Mouse (Mus musculus) embryonic facial prominence, embryonic 12.5 days (tissue): ENCODE results near the gene Celf5. TPM values are rescaled to one million over a fixed set of nuclear protein-coding genes. Genes with fewer than 3 reads are reported as not detected.

Source experiments
- ATAC-seq: fragments of 200-750 bp; cut with Nextera tagmentation; 2 replicates; pipeline ENCODE4 v1.8.0; 2017; ENCODE audit not compliant: insufficient number of reproducible peaks, insufficient read depth, low FRiP score, low TSS enrichment
- H3K27ac ChIP-seq: fragments of 300-500 bp; sonication (generic); 2 replicates; pipeline ENCODE4 v1.5.1; 2016; ENCODE audit warnings: mild to moderate bottlenecking
- H3K27me3 ChIP-seq: fragments of 300-500 bp; sonication (generic); 2 replicates; pipeline ENCODE4 v1.6.1; 2016; ENCODE audit warnings: mild to moderate bottlenecking, moderate library complexity
- H3K36me3 ChIP-seq: fragments of 300-500 bp; sonication (generic); 2 replicates; pipeline ENCODE4 v1.6.1; 2016; ENCODE audit warnings: mild to moderate bottlenecking
- H3K4me1 ChIP-seq: fragments of 300-500 bp; sonication (generic); 2 replicates; pipeline ENCODE4 v1.6.1; 2016
- H3K4me2 ChIP-seq: fragments of 300-500 bp; sonication (generic); replicated peaks from 2 replicates; pipeline ENCODE4 v1.6.1; 2016; ENCODE audit warnings: mild to moderate bottlenecking, moderate library complexity
- H3K4me3 ChIP-seq: fragments of 300-500 bp; sonication (generic); 2 replicates; pipeline ENCODE4 v1.5.1; 2016; ENCODE audit warnings: mild to moderate bottlenecking
- H3K9ac ChIP-seq: fragments of 300-500 bp; sonication (generic); 2 replicates; pipeline ENCODE4 v1.6.1; 2016; ENCODE audit warnings: mild to moderate bottlenecking, moderate library complexity
- H3K9me3 ChIP-seq: fragments of 300-500 bp; sonication (generic); 2 replicates; pipeline ENCODE4 v1.6.1; 2016; ENCODE audit warnings: mild to moderate bottlenecking, moderate library complexity
- WGBS: fragments of 180-500 bp; shearing (Covaris S2); methylation state at CpG from one replicate; pipeline ENCODE4 v1.1.7; 2016; 5-methylcytosine and 5-hydroxymethylcytosine counted together
- polyA plus RNA-seq: library from polyadenylated mRNA; unstranded; fragments of >200 nt; fragmentation: Nextera tagmentation; extraction: Ambion mirVana; gene quantifications from 2 replicates; pipeline ENCODE4 v1.2.1, GENCODE M21; 2016

Celf5 gene
- polyA plus RNA-seq, 1 experiment from 2014 or later, result 2.7 TPM

GRCm38 (mm10) chr10:81422191-81422590 lies 60.3 kb downstream of the Celf5 start:
- 71% methylated on average over 6 of the region's 6 CpGs for WGBS
- no peaks in the 10 kb centered on the region for H3K9me3 ChIP-seq
- no peak overlapping the region for H3K9ac ChIP-seq
- peaks cover 46% of the 10 kb centered on the region for H3K4me1 ChIP-seq
- H3K4me3 ChIP-seq, result no peak overlapping the region
- no peak overlapping the region for H3K4me2 ChIP-seq
- peaks cover 33% of the 10 kb centered on the region for H3K27me3 ChIP-seq
- H3K27ac ChIP-seq, result no peak overlapping the region
- ATAC-seq, result no peak
- H3K36me3 ChIP-seq, result 0 out of 2 replicates have a peak, but pooled peaks cover 12% of the 10 kb centered on the region

GRCm38 (mm10) chr10:81421797-81422100 lies 60.8 kb downstream of the Celf5 start:
- Histone ChIP-seq H3K4me3 (no peak overlapping the region), H3K27ac (no peak overlapping the region), H3K27me3 (peaks cover 29% of the 10 kb centered on the region), H3K4me1 (peaks cover 46% of the 10 kb centered on the region), H3K9me3 (no peaks in the 10 kb centered on the region), H3K4me2 (no peak overlapping the region), H3K36me3 (0 out of 2 replicates have a peak, but pooled peaks cover 12% of the 10 kb centered on the region), H3K9ac (no peak overlapping the region)
- WGBS, result 71% methylated on average over 5 of the region's 5 CpGs
- ATAC-seq, result no peak

GRCm38 (mm10) chr10:81421041-81421796 lies 61.3 kb downstream of the Celf5 start:
- Histone ChIP-seq H3K4me3 (no peak overlapping the region), H3K9ac (no peak overlapping the region)

GRCm38 (mm10) chr10:81420191-81420767 lies 62.2 kb downstream of the Celf5 start:
- 0 out of 2 replicates have a peak, but pooled peaks have one; percentile 2 for ATAC-seq
- 0 out of 2 replicates have a peak, but pooled peaks cover 12% of the 10 kb centered on the region for H3K36me3 ChIP-seq
- no peak overlapping the region for H3K4me2 ChIP-seq
- WGBS, result 87% methylated on average over 40 of the region's 40 CpGs
- peaks cover 15% of the 10 kb centered on the region for H3K27me3 ChIP-seq
- H3K4me1 ChIP-seq, result peaks cover 45% of the 10 kb centered on the region
- no peaks in the 10 kb centered on the region for H3K9me3 ChIP-seq
- no peak overlapping the region for H3K27ac ChIP-seq
- no peak overlapping the region for H3K4me3 ChIP-seq
- H3K9ac ChIP-seq, result no peak overlapping the region

More at GRCm38 (mm10) chr10:81421041-81421796, 61.3 kb downstream of the Celf5 start:
- no peak overlapping the region for H3K27ac ChIP-seq
- 0 out of 2 replicates have a peak, but pooled peaks cover 12% of the 10 kb centered on the region for H3K36me3 ChIP-seq
- H3K4me1 ChIP-seq, result peaks cover 45% of the 10 kb centered on the region
- no peak for ATAC-seq
- H3K4me2 ChIP-seq, result no peak overlapping the region
- no peaks in the 10 kb centered on the region for H3K9me3 ChIP-seq
- WGBS, result 75% methylated on average over 4 of the region's 4 CpGs
- H3K27me3 ChIP-seq, result peaks cover 23% of the 10 kb centered on the region

- H3K9ac ChIP-seq, result no peak overlapping the region
- WGBS, result 89% methylated on average over 10 of the region's 10 CpGs
Observed at GRCm38 (mm10) chr10:81419111-81419928, 63.2 kb downstream of the Celf5 start.

GRCm38 (mm10) chr10:81418216-81419070 lies 64.1 kb downstream of the Celf5 start:
- Histone ChIP-seq H3K4me1 (peaks cover 49% of the 10 kb centered on the region), H3K36me3 (0 out of 2 replicates have a peak, but pooled peaks cover 12% of the 10 kb centered on the region), H3K9ac (0 out of 2 replicates have a peak overlapping the region, but pooled peaks have one; percentile 6), H3K4me3 (no peak overlapping the region), H3K9me3 (no peaks in the 10 kb centered on the region), H3K27me3 (0 out of 2 replicates have a peak, but pooled peaks cover under 1% of the 10 kb centered on the region), H3K27ac (no peak overlapping the region), H3K4me2 (no peak overlapping the region)
- 43% methylated on average over 11 of the region's 11 CpGs for WGBS
- ATAC-seq, result no peak

More at GRCm38 (mm10) chr10:81419111-81419928, 63.2 kb downstream of the Celf5 start:
- ATAC-seq, result no peak
- H3K4me2 ChIP-seq, result no peak overlapping the region
- H3K4me1 ChIP-seq, result peaks cover 45% of the 10 kb centered on the region
- H3K4me3 ChIP-seq, result no peak overlapping the region
- peaks cover 7% of the 10 kb centered on the region; the same call in 1 of the 2 replicates for H3K27me3 ChIP-seq
- H3K9me3 ChIP-seq, result no peaks in the 10 kb centered on the region
- 0 out of 2 replicates have a peak, but pooled peaks cover 12% of the 10 kb centered on the region for H3K36me3 ChIP-seq
- no peak overlapping the region for H3K27ac ChIP-seq

GRCm38 (mm10) chr10:81417227-81418215 lies 65.0 kb downstream of the Celf5 start:
- H3K27me3 ChIP-seq, result no peaks in the 10 kb centered on the region
- peak overlapping the region; percentile 55 for H3K4me2 ChIP-seq
- ATAC-seq, result no peak
- H3K27ac ChIP-seq, result peak overlapping the region; percentile 84
- H3K4me1 ChIP-seq, result peaks cover 58% of the 10 kb centered on the region
- H3K4me3 ChIP-seq, result peak overlapping the region; percentile 28
- H3K36me3 ChIP-seq, result 0 out of 2 replicates have a peak, but pooled peaks cover 12% of the 10 kb centered on the region
- H3K9me3 ChIP-seq, result no peaks in the 10 kb centered on the region
- H3K9ac ChIP-seq, result peak overlapping the region; percentile 34
- WGBS, result 43% methylated on average over 12 of the region's 12 CpGs

- H3K4me2 ChIP-seq, result peak overlapping the region; percentile 55
- 0 out of 2 replicates have a peak, but pooled peaks cover 12% of the 10 kb centered on the region for H3K36me3 ChIP-seq
- H3K9me3 ChIP-seq, result no peaks in the 10 kb centered on the region
- peak; percentile 53 for ATAC-seq
- H3K4me1 ChIP-seq, result peaks cover 66% of the 10 kb centered on the region
- peak overlapping the region; percentile 84 for H3K27ac ChIP-seq
- 3% methylated on average over 22 of the region's 26 CpGs for whole genome bisulfite sequencing
- no peaks in the 10 kb centered on the region for H3K27me3 ChIP-seq
- H3K4me3 ChIP-seq, result peak overlapping the region; percentile 28
- peak overlapping the region; percentile 34 for H3K9ac ChIP-seq
Observed at GRCm38 (mm10) chr10:81416581-81417226, 65.8 kb downstream of the Celf5 start.

- H3K27ac ChIP-seq, result peak overlapping the region; percentile 84; the same call in 1 of the 2 replicates
- 0 out of 2 replicates have a peak, but pooled peaks cover 12% of the 10 kb centered on the region for H3K36me3 ChIP-seq
- no peak overlapping the region for H3K4me2 ChIP-seq
- 56% methylated on average over 17 of the region's 17 CpGs for WGBS
- no peaks in the 10 kb centered on the region for H3K27me3 ChIP-seq
- H3K9me3 ChIP-seq, result no peaks in the 10 kb centered on the region
- no peak for ATAC-seq
- peaks cover 70% of the 10 kb centered on the region for H3K4me1 ChIP-seq
- H3K4me3 ChIP-seq, result no peak overlapping the region
- H3K9ac ChIP-seq, result no peak overlapping the region
Observed at GRCm38 (mm10) chr10:81415549-81416310, 66.8 kb downstream of the Celf5 start.
